Mouse (Mus musculus) kidney, adult 2 months (tissue): ENCODE measurements around the gene Wfdc9.

ENCODE experiments used
- CTCF ChIP-seq: fragments of 200-500 bp; conservative IDR thresholded peaks from 2 replicates; pipeline ENCODE4 v1.5.1; 2011; ENCODE audit warnings: low read depth, mild to moderate bottlenecking, control low read depth, low read length, moderate library complexity, mixed read lengths; ENCODE audit not compliant: insufficient read depth, insufficient read length
- POLR2A ChIP-seq: fragments of 200-500 bp; IDR thresholded peaks from one replicate; pipeline ENCODE4 v1.6.1; 2011; ENCODE audit warnings: low read depth, low read length, control low read depth

GRCm38 (mm10) chr2:164635266-164635665 is 21.1 kb downstream of the Wfdc9 start:
- TF ChIP-seq CTCF (0 out of 2 replicates have a peak, but pooled peaks have one; percentile 5), POLR2A (no peak)
